ENCODE assay signal across 8 mouse cellular contexts in genomic region chr7:90030486-90031250, GRCm38 (mm10). TPM values are rescaled to one million over a fixed set of nuclear protein-coding genes. Genes with fewer than 3 reads are reported as not detected.
DNase-seq lines count a peak whose midpoint lies in the region; ATAC-seq and TF ChIP-seq lines count a peak whose summit lies in the region.

No protein-coding gene starts in this region.

- H3K27me3 ChIP-seq in limb, embryonic 10.5 days (ENCODE audit: low read depth, poor library complexity, severe bottlenecking), result no peaks in the 10 kb centered on the region

- H3K27ac ChIP-seq in embryonic fibroblast, embryonic 13.5 days (ENCODE audit: insufficient read depth, low read length), result peak overlapping the region; percentile 99
- H3K27ac ChIP-seq in limb, embryonic 10.5 days, result peak overlapping the region; percentile 61

- no peak overlapping the region for H3K4me3 ChIP-seq in embryonic fibroblast, embryonic 13.5 days (ENCODE audit: insufficient read depth, low read length)
- H3K4me3 ChIP-seq in limb, embryonic 10.5 days, result no peak overlapping the region

- H3K4me1 ChIP-seq in embryonic fibroblast, embryonic 13.5 days (ENCODE audit: control insufficient read depth, insufficient read depth, low read length), result peaks cover 25% of the 10 kb centered on the region
- peaks cover 27% of the 10 kb centered on the region for H3K4me1 ChIP-seq in limb, embryonic 10.5 days

- ATAC-seq in monocyte, adult 5-6 weeks (replicated peaks; ENCODE audit: insufficient number of reproducible peaks, low FRiP score, low TSS enrichment, poor library complexity, severe bottlenecking), result 0 out of 2 replicates have a peak, but pooled peaks have one; percentile 16

- no peak for TF ChIP-seq POLR2A in embryonic fibroblast, embryonic 13.5 days (IDR thresholded peaks at IDR 0.05; ENCODE audit: low read depth, low read length)

- no peaks in the 10 kb centered on the region for H3K9me3 ChIP-seq in limb, embryonic 10.5 days (replicated peaks)

- TF ChIP-seq CTCF in embryonic fibroblast, embryonic 13.5 days (IDR thresholded peaks at IDR 0.05; ENCODE audit: borderline replicate concordance, insufficient read depth, low read length), result no peak

- H3K36me3 ChIP-seq in limb, embryonic 10.5 days, result no peaks in the 10 kb centered on the region

- 77% methylated on average over 6 of the region's 6 CpGs for WGBS in limb, embryonic 10.5 days

- DNase-seq in kidney, postnatal 14 days, result peak; percentile 27
- DNase-seq in kidney, adult 18-20 months, result no peak
- DNase-seq in limb, embryonic 10.5 days (ENCODE audit: low spot score), result no peak
- no peak for DNase-seq in urinary bladder, postnatal 36 days (ENCODE audit: low spot score in 2 of 2)
- no peak for DNase-seq in thymus, postnatal 25 days
- DNase-seq in yolk sac, embryonic 10.5 days (ENCODE audit: low spot score), result no peak

RNA-seq across cellular contexts. Expression of gene Eed, which starts 49.9 kb away (rescaled TPM):
- polyA plus RNA-seq in embryonic fibroblast, embryonic 13.5 days (2011; ENCODE audit: insufficient read length, low read depth, missing spikeins), result 106 and 119 TPM in 2 replicates
- polyA plus RNA-seq in limb, embryonic 10.5 days (2016; fragmentation: Nextera tagmentation; extraction: Ambion mirVana), result 101 and 102 TPM in 2 replicates
- total RNA-seq in monocyte, adult 5-6 weeks (2017), result 257 to 421 TPM (median 381 TPM) in 3 replicates
